In the genomic region with DNA sequence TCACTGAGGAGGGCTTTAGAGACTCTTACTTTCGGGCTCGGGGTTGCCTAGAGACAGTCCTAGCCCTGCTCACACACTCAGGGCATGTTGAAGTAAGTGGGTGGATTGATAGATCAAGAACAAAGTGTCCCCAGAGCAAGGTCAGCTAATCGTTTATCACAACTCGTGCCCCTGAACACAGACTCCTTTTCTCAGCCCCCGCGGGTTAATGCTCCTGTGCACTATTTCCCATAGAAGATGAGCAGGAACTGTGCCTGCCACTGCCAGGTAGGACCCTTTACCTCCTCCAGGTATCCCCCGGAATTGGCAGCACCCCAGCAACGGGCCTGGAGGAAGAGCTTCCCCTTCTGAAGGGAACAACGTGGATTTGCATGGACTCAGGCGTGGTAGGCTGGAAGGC, we compare ENCODE assay signal across 21 mouse cellular contexts. TPM values are rescaled to one million over a fixed set of nuclear protein-coding genes. Genes with fewer than 3 reads are reported as not detected.
A peak's percentile ranks its signal among the peaks of the same experiment; 100 is the strongest.
DNase-seq lines count a peak whose midpoint lies in the region; ATAC-seq and TF ChIP-seq lines count a peak whose summit lies in the region.
"Had no signal": no experiment of that assay in that cellular context is flagged by ENCODE, and none has a peak within 500 bp of the region (broad histone marks: within the 10 kb centered on the region; RNA-seq: fewer than 3 reads in every experiment).

No protein-coding gene starts in this region.

- no peak for TF ChIP-seq CTCF in hindbrain, postnatal 0 days (IDR thresholded peaks at IDR 0.05; ENCODE audit: low read depth)
- TF ChIP-seq CTCF in layer of hippocampus, adult 2 months (conservative IDR thresholded peaks at IDR 0.05) = no peak

- no peak overlapping the region for H3K27ac ChIP-seq in liver, embryonic 11.5 days (ENCODE audit: low read depth, low read length)
- no peak overlapping the region for H3K27ac ChIP-seq in hindbrain, postnatal 0 days
- H3K27ac ChIP-seq in layer of hippocampus, adult 2 months = no peak overlapping the region
- H3K27ac ChIP-seq: embryonic facial prominence, embryonic 15.5 days; forebrain, embryonic 15.5 days; heart, embryonic 13.5 days; hindbrain, embryonic 15.5 days had no signal

- H3K4me1 ChIP-seq in liver, embryonic 11.5 days (replicated peaks; ENCODE audit: control insufficient read depth, insufficient read depth, low read length) = peaks cover 9% of the 10 kb centered on the region
- H3K4me1 ChIP-seq in hindbrain, postnatal 0 days (ENCODE audit: insufficient read depth, low read length) = 0 out of 2 replicates have a peak, but pooled peaks cover 5% of the 10 kb centered on the region

- no peak overlapping the region for H3K4me2 ChIP-seq in liver, embryonic 11.5 days
- no peak overlapping the region for H3K4me2 ChIP-seq in hindbrain, postnatal 0 days (ENCODE audit: low read depth, low read length)
- H3K4me2 ChIP-seq: embryonic facial prominence, embryonic 15.5 days; forebrain, embryonic 15.5 days; heart, embryonic 13.5 days; hindbrain, embryonic 15.5 days had no signal

- H3K4me3 ChIP-seq in liver, embryonic 11.5 days (ENCODE audit: low read depth, low read length) = no peak overlapping the region
- no peak overlapping the region for H3K4me3 ChIP-seq in hindbrain, postnatal 0 days (ENCODE audit: low read length)
- H3K4me3 ChIP-seq in layer of hippocampus, adult 2 months = no peak overlapping the region
- H3K4me3 ChIP-seq: embryonic facial prominence, embryonic 15.5 days; forebrain, embryonic 15.5 days; heart, embryonic 13.5 days; hindbrain, embryonic 15.5 days had no signal

- no peak overlapping the region for H3K9ac ChIP-seq in liver, embryonic 11.5 days (ENCODE audit: low read depth, low read length)
- no peak overlapping the region for H3K9ac ChIP-seq in hindbrain, postnatal 0 days (replicated peaks; ENCODE audit: low read length)
- H3K9ac ChIP-seq: embryonic facial prominence, embryonic 15.5 days; forebrain, embryonic 15.5 days; hindbrain, embryonic 15.5 days had no signal

- no peak for ATAC-seq in liver, embryonic 11.5 days (replicated peaks; ENCODE audit: low FRiP score)
- no peak for ATAC-seq in hindbrain, postnatal 0 days
- ATAC-seq: activated CD4-positive, CD25-positive, alpha-beta regulatory T cell, adult 4 months; forebrain, embryonic 15.5 days; inflammation-experienced regulatory T-cells, adult 6 months; intestine, postnatal 0 days; Patski had no signal

- no peaks in the 10 kb centered on the region for H3K36me3 ChIP-seq in liver, embryonic 11.5 days (ENCODE audit: control insufficient read depth, insufficient read depth, low read length)
- no peaks in the 10 kb centered on the region for H3K36me3 ChIP-seq in hindbrain, postnatal 0 days (ENCODE audit: insufficient read depth, low read length)
- H3K36me3 ChIP-seq: embryonic facial prominence, embryonic 15.5 days; forebrain, embryonic 15.5 days; heart, embryonic 13.5 days; hindbrain, embryonic 15.5 days had no signal

- DNase-seq in cerebellum, adult 9-11 months = peak; percentile 21
- DNase-seq in cerebellum, adult 8-10 months = no peak
- DNase-seq in ovary, postnatal 36 days (ENCODE audit: low spot score) = peak; percentile 39
- DNase-seq in ovary, postnatal 10 days (ENCODE audit: low spot score) = no peak
- DNase-seq in adrenal gland, postnatal 25 days = peak; percentile 9
- no peak for DNase-seq in liver, embryonic 11.5 days (ENCODE audit: low spot score)
- DNase-seq in hindbrain, postnatal 0 days (ENCODE audit: low spot score) = no peak
- no peak for DNase-seq in layer of hippocampus, adult 2 months (ENCODE audit: low spot score in 2 of 2)
- DNase-seq: cerebellum, adult 11 months; embryo, embryonic 11 days; gastrocnemius, postnatal 36 days; heart, adult 18-20 months; heart, postnatal 36 days had no signal

- 76% methylated on average over 10 of the region's 10 CpGs for WGBS in liver, embryonic 11.5 days
- WGBS in hindbrain, postnatal 0 days = 67% methylated on average over 10 of the region's 10 CpGs

- no peaks in the 10 kb centered on the region for H3K9me3 ChIP-seq in liver, embryonic 11.5 days (ENCODE audit: control insufficient read depth, low read length)
- no peaks in the 10 kb centered on the region for H3K9me3 ChIP-seq in hindbrain, postnatal 0 days (ENCODE audit: low read length)
- H3K9me3 ChIP-seq: embryonic facial prominence, embryonic 15.5 days; forebrain, embryonic 15.5 days; heart, embryonic 13.5 days; hindbrain, embryonic 15.5 days had no signal

- peaks cover 20% of the 10 kb centered on the region for H3K27me3 ChIP-seq in liver, embryonic 11.5 days (replicated peaks; ENCODE audit: control insufficient read depth, insufficient read depth, low read length)
- H3K27me3 ChIP-seq in hindbrain, postnatal 0 days (ENCODE audit: insufficient read depth, low read length) = no peaks in the 10 kb centered on the region
- H3K27me3 ChIP-seq: embryonic facial prominence, embryonic 15.5 days; forebrain, embryonic 15.5 days; hindbrain, embryonic 15.5 days; Patski had no signal

RNA-seq across cellular contexts. Expression of gene Gkap1, which starts 0.8 kb away (rescaled TPM):
- total RNA-seq in adrenal gland, postnatal 25 days (2021) = 43.8 and 47.3 TPM in 2 replicates
- polyA plus RNA-seq in liver, embryonic 11.5 days (2014; fragmentation: Nextera tagmentation; extraction: Ambion mirVana) = 12.8 and 14.3 TPM in 2 replicates
- total RNA-seq in hindbrain, postnatal 0 days (2014; rRNA removed) = 10.0 and 18.6 TPM in 2 replicates
- polyA plus RNA-seq in hindbrain, postnatal 0 days (2015; fragmentation: Nextera tagmentation; extraction: Ambion mirVana) = 39.5 and 41.1 TPM in 2 replicates
- total RNA-seq in layer of hippocampus, adult 2 months (2021) = 10 to 100 TPM; 21.6 to 22.0 TPM

Comparison
In these comparisons a context has a peak if more than half of its experiments do, and no peak if none do; other contexts are left out.
1. DNase-seq: peak in cerebellum, adult 9-11 months (single experiment), ovary, postnatal 36 days (single experiment) and adrenal gland, postnatal 25 days (single experiment); none in cerebellum, adult 8-10 months (single experiment), ovary, postnatal 10 days (single experiment), liver, embryonic 11.5 days (single experiment), hindbrain, postnatal 0 days (single experiment) and layer of hippocampus, adult 2 months (0 of 2).